Mouse (Mus musculus): ENCODE measurements at regions not wholly inside any gene's neighbourhood (a gene's known extent, or its start where the extent isn't known, plus 50 kb on each side); places are given as distances from the start of the nearest gene placed in this dataset.

GRCm38 (mm10) chr6:49989585-49990521, 120.2 kb upstream of the Mpp6 start:
- no peak for DNase-seq
- intact Hi-C loops (cut with DNase I) = no loop called here

GRCm38 (mm10) chr6:49990522-49990858, 119.6 kb upstream of the Mpp6 start:
- no peak for DNase-seq
- intact Hi-C loops (cut with DNase I) = no loop called here

- no peak for DNase-seq
- intact Hi-C loops (cut with DNase I) = no loop called here
Measured at GRCm38 (mm10) chr6:49999365-49999764, 110.7 kb upstream of the Mpp6 start.

GRCm38 (mm10) chr6:50008074-50008473, 102.0 kb upstream of the Mpp6 start:
- intact Hi-C loops (cut with DNase I) = no loop called here
- no peak for DNase-seq

GRCm38 (mm10) chr6:50008869-50009268, 101.2 kb upstream of the Mpp6 start:
- intact Hi-C loops (cut with DNase I) = no loop called here
- no peak for DNase-seq

- intact Hi-C loops (cut with DNase I) = no loop called here
- no peak for DNase-seq
Measured at GRCm38 (mm10) chr6:50009339-50009738, 100.7 kb upstream of the Mpp6 start.

GRCm38 (mm10) chr6:50009856-50010255, 100.2 kb upstream of the Mpp6 start:
- intact Hi-C loops (cut with DNase I) = no loop called here

GRCm38 (mm10) chr6:50011071-50011470, 99.0 kb upstream of the Mpp6 start:
- intact Hi-C loops (cut with DNase I) = no loop called here
- no peak for DNase-seq

More at GRCm38 (mm10) chr6:50009856-50010255, 100.2 kb upstream of the Mpp6 start:
- no peak for DNase-seq

GRCm38 (mm10) chr6:50011746-50012453, 98.1 kb upstream of the Mpp6 start:
- no peak for DNase-seq
- intact Hi-C loops (cut with DNase I) = no loop called here

- intact Hi-C loops (cut with DNase I) = no loop called here
- DNase-seq = no peak
Measured at GRCm38 (mm10) chr6:50013067-50013466, 97.0 kb upstream of the Mpp6 start.

GRCm38 (mm10) chr6:50013842-50014241, 96.2 kb upstream of the Mpp6 start:
- intact Hi-C loops (cut with DNase I) = no loop called here
- no peak for DNase-seq

GRCm38 (mm10) chr6:50027981-50028380, 82.1 kb upstream of the Mpp6 start:
- DNase-seq = no peak
- intact Hi-C loops (cut with DNase I) = no loop called here

GRCm38 (mm10) chr6:50029895-50030515, 80.0 kb upstream of the Mpp6 start:
- DNase-seq = no peak
- intact Hi-C loops (cut with DNase I) = no loop called here

- no peak for DNase-seq
- intact Hi-C loops (cut with DNase I) = no loop called here
Measured at GRCm38 (mm10) chr6:50031356-50031755, 78.7 kb upstream of the Mpp6 start.

- DNase-seq = no peak
- intact Hi-C loops (cut with DNase I) = no loop called here
Measured at GRCm38 (mm10) chr6:50032894-50033595, 77.0 kb upstream of the Mpp6 start.

- DNase-seq = no peak
- intact Hi-C loops (cut with DNase I) = no loop called here
Measured at GRCm38 (mm10) chr6:50037614-50038013, 72.4 kb upstream of the Mpp6 start.

- intact Hi-C loops (cut with DNase I) = no loop called here
- no peak for DNase-seq
Measured at GRCm38 (mm10) chr6:50038369-50038768, 71.7 kb upstream of the Mpp6 start.

- intact Hi-C loops (cut with DNase I) = no loop called here
- no peak for DNase-seq
Measured at GRCm38 (mm10) chr6:50041044-50041443, 69.0 kb upstream of the Mpp6 start.

- no peak for DNase-seq
- intact Hi-C loops (cut with DNase I) = no loop called here
Measured at GRCm38 (mm10) chr6:50042127-50042526, 67.9 kb upstream of the Mpp6 start.

GRCm38 (mm10) chr6:50044165-50044564, 65.9 kb upstream of the Mpp6 start:
- no peak for DNase-seq
- intact Hi-C loops (cut with DNase I) = no loop called here

GRCm38 (mm10) chr6:50046721-50047120, 63.3 kb upstream of the Mpp6 start:
- intact Hi-C loops (cut with DNase I) = no loop called here
- no peak for DNase-seq
